Mouse (Mus musculus) myocyte (in vitro differentiated cells): ENCODE results near the gene Rac3. TPM values are rescaled to one million over a fixed set of nuclear protein-coding genes. Genes with fewer than 3 reads are reported as not detected.

Source experiments
- H3K27me3 ChIP-seq: one replicate; pipeline ENCODE4 v1.6.1; 2011; ENCODE audit not compliant: control insufficient read depth, insufficient read depth, insufficient read length
- H3K36me3 ChIP-seq: one replicate; pipeline ENCODE4 v1.6.1; 2011; ENCODE audit not compliant: control insufficient read depth, insufficient read depth
- H3K4me2 ChIP-seq: one replicate; pipeline ENCODE4 v1.6.1; 2011; ENCODE audit warnings: low read depth, control low read depth
- H3K4me3 ChIP-seq: one replicate; pipeline ENCODE4 v1.5.1; 2011; ENCODE audit warnings: mild to moderate bottlenecking, control low read depth, moderate library complexity
- H3K79me2 ChIP-seq: one replicate; pipeline ENCODE4 v1.6.1; 2011; ENCODE audit not compliant: control insufficient read depth, insufficient read depth
- H3ac ChIP-seq: one replicate; pipeline ENCODE4 v1.6.1; 2011; ENCODE audit not compliant: control insufficient read depth, insufficient read length
- CEBPB ChIP-seq: IDR thresholded peaks from 2 replicates; pipeline ENCODE4 v1.6.1; 2011; ENCODE audit warnings: mild to moderate bottlenecking, moderate library complexity; ENCODE audit not compliant: poor library complexity, insufficient read depth, severe bottlenecking
- E2F4 ChIP-seq: IDR thresholded peaks from one replicate; pipeline ENCODE4 v1.6.1; 2011; ENCODE audit warnings: mild to moderate bottlenecking, control low read depth, moderate library complexity; ENCODE audit not compliant: insufficient read depth
- MAX ChIP-seq: IDR thresholded peaks from one replicate; pipeline ENCODE4 v1.6.1; 2011; ENCODE audit warnings: low read depth, mild to moderate bottlenecking, control low read depth
- MYOD1 ChIP-seq, 3 experiments: IDR thresholded peaks; one replicate each; pipeline ENCODE4 v1.6.1; 2011; ENCODE audit warnings: control low read depth in 2 of 3, low read depth in 2 of 3, mild to moderate bottlenecking in 2 of 3, moderate library complexity in 1 of 3; ENCODE audit not compliant: insufficient read length in 2 of 3, control insufficient read depth in 1 of 3
- MYOG ChIP-seq, 3 experiments: IDR thresholded peaks; one replicate each; pipeline ENCODE4 v1.6.1; 2011; ENCODE audit warnings: control low read depth in 2 of 3, low read depth in 2 of 3, mild to moderate bottlenecking in 2 of 3; ENCODE audit not compliant: insufficient read length in 2 of 3, control insufficient read depth in 1 of 3, insufficient read depth in 1 of 3
- POLR2A ChIP-seq: IDR thresholded peaks from one replicate; pipeline ENCODE4 v1.6.1; 2011; ENCODE audit warnings: low read depth, mild to moderate bottlenecking, control low read depth, moderate library complexity; ENCODE audit not compliant: insufficient read length
- POLR2AphosphoS2 ChIP-seq: IDR thresholded peaks from one replicate; pipeline ENCODE4 v1.6.1; 2011; ENCODE audit warnings: low read depth, control low read depth; ENCODE audit not compliant: insufficient read length
- REST ChIP-seq: IDR thresholded peaks from one replicate; pipeline ENCODE4 v1.6.1; 2011; ENCODE audit warnings: mild to moderate bottlenecking, control low read depth, moderate library complexity; ENCODE audit not compliant: insufficient read depth, insufficient read length
- SRF ChIP-seq: IDR thresholded peaks from one replicate; pipeline ENCODE4 v1.6.1; 2011; ENCODE audit warnings: low read depth; ENCODE audit not compliant: control insufficient read depth, insufficient read length
- TCF12 ChIP-seq: IDR thresholded peaks from one replicate; pipeline ENCODE4 v1.6.1; 2011; ENCODE audit warnings: mild to moderate bottlenecking, control low read depth; ENCODE audit not compliant: poor library complexity, insufficient read depth, severe bottlenecking
- TCF3 ChIP-seq: IDR thresholded peaks from one replicate; pipeline ENCODE4 v1.6.1; 2011; ENCODE audit warnings: low read depth, control low read depth; ENCODE audit not compliant: insufficient read length
- USF1 ChIP-seq: IDR thresholded peaks from one replicate; pipeline ENCODE4 v1.6.1; 2011; ENCODE audit warnings: low read depth, mild to moderate bottlenecking, control low read depth, moderate library complexity
- polyA plus RNA-seq: library from polyadenylated mRNA; unstranded; fragments of >200 nt; fragmentation: generic; extraction: Trizol; gene quantifications from one replicate; pipeline ENCODE4 v1.2.1, GENCODE M21; 2012; ENCODE audit warnings: missing spikeins

Gene Rac3
- polyA plus RNA-seq, 1 experiment, result 1.9 TPM

- no peak overlapping the region for H3ac ChIP-seq
- H3K4me2 ChIP-seq, result no peak overlapping the region
- no peak for TF ChIP-seq MYOG (IDR thresholded peaks at IDR 0.05; ENCODE audit: control insufficient read depth in 1 of 3, insufficient read depth in 1 of 3, insufficient read length in 2 of 3, low read depth in 2 of 3)
- TF ChIP-seq REST, result no peak
- TF ChIP-seq TCF12, result no peak
- TF ChIP-seq MYOD1 (IDR thresholded peaks at IDR 0.05; ENCODE audit: control insufficient read depth in 1 of 3, insufficient read length in 2 of 3, low read depth in 2 of 3), result no peak
- TF ChIP-seq TCF3, result no peak
- TF ChIP-seq MAX, result no peak
- no peak for TF ChIP-seq POLR2A
- TF ChIP-seq USF1, result no peak
Measured at GRCm38 (mm10) chr11:120695184-120695583, 26.1 kb upstream of the Rac3 start.

DNA sequence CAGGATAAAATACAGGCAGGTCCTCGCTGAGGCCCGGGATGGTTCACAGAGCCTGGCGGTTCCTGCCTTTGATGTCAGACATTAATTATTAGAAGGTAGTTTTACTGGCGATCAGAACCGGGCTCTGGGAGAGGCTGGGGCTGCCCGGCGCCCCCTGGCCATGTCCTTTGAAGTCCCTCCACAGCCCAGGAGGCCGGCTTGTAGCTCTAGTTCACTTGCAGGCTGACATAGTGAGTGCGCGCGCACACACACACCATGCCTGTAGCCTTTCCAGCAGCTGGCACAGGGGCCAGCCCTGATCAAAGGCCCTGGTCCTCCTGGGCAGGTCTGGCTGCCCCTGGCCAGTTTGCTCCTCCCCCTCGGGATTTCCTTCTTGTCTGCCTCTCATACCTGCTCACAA, 25.6 kb upstream of the Rac3 start:
- H3K36me3 ChIP-seq, result peaks cover 16% of the 10 kb centered on the region

More at GRCm38 (mm10) chr11:120695184-120695583, 26.1 kb upstream of the Rac3 start:
- Histone ChIP-seq H3K79me2 (peaks cover 3% of the 10 kb centered on the region), H3K4me3 (no peak overlapping the region), H3K36me3 (peaks cover 17% of the 10 kb centered on the region), H3K27me3 (no peaks in the 10 kb centered on the region)

GRCm38 (mm10) chr11:120696568-120696967, 24.7 kb upstream of the Rac3 start:
- H3K79me2 ChIP-seq, result peaks cover 3% of the 10 kb centered on the region
- no peaks in the 10 kb centered on the region for H3K27me3 ChIP-seq
- no peak overlapping the region for H3K4me3 ChIP-seq
- peaks cover 12% of the 10 kb centered on the region for H3K36me3 ChIP-seq
- H3K4me2 ChIP-seq, result no peak overlapping the region
- no peak overlapping the region for H3ac ChIP-seq
- TF ChIP-seq MYOG (IDR thresholded peaks at IDR 0.05; ENCODE audit: control insufficient read depth in 1 of 3, insufficient read depth in 1 of 3, insufficient read length in 2 of 3, low read depth in 2 of 3) (no peak), POLR2AphosphoS2 (no peak), USF1 (no peak), TCF3 (no peak), TCF12 (no peak), POLR2A (no peak), REST (no peak), E2F4 (no peak), CEBPB (no peak), SRF (no peak), MYOD1 (IDR thresholded peaks at IDR 0.05; ENCODE audit: control insufficient read depth in 1 of 3, insufficient read length in 2 of 3, low read depth in 2 of 3) (no peak)

More for the DNA sequence above, 25.6 kb upstream of the Rac3 start:
- Histone ChIP-seq H3K79me2 (peaks cover 3% of the 10 kb centered on the region), H3K4me2 (no peak overlapping the region), H3ac (no peak overlapping the region), H3K4me3 (no peak overlapping the region), H3K27me3 (no peaks in the 10 kb centered on the region)
- no peak for TF ChIP-seq TCF12
- TF ChIP-seq POLR2A, result no peak
- TF ChIP-seq SRF, result no peak
- no peak for TF ChIP-seq MYOD1 (IDR thresholded peaks at IDR 0.05; ENCODE audit: control insufficient read depth in 1 of 3, insufficient read length in 2 of 3, low read depth in 2 of 3)
- TF ChIP-seq TCF3, result no peak
- TF ChIP-seq MAX, result no peak
- TF ChIP-seq CEBPB, result no peak
- TF ChIP-seq MYOG (IDR thresholded peaks at IDR 0.05; ENCODE audit: control insufficient read depth in 1 of 3, insufficient read depth in 1 of 3, insufficient read length in 2 of 3, low read depth in 2 of 3), result no peak
- no peak for TF ChIP-seq E2F4

GRCm38 (mm10) chr11:120697741-120698140, 23.5 kb upstream of the Rac3 start:
- Histone ChIP-seq H3K79me2 (peaks cover 3% of the 10 kb centered on the region), H3K4me2 (peak overlapping the region; percentile 67), H3K27me3 (no peaks in the 10 kb centered on the region), H3K4me3 (no peak overlapping the region), H3ac (no peak overlapping the region), H3K36me3 (peaks cover 8% of the 10 kb centered on the region)
- TF ChIP-seq CEBPB (no peak), POLR2A (peak; percentile 33), REST (no peak), USF1 (peak; percentile 32), MYOG (IDR thresholded peaks at IDR 0.05; ENCODE audit: control insufficient read depth in 1 of 3, insufficient read depth in 1 of 3, insufficient read length in 2 of 3, low read depth in 2 of 3) (peak in 2 of 3 experiments; percentile 15 to 85), POLR2AphosphoS2 (no peak), TCF12 (no peak), MYOD1 (IDR thresholded peaks at IDR 0.05; ENCODE audit: control insufficient read depth in 1 of 3, insufficient read length in 2 of 3, low read depth in 2 of 3) (peak in 2 of 3 experiments; percentile 24 to 80), TCF3 (no peak), SRF (no peak), MAX (peak; percentile 64), E2F4 (no peak)
